Mouse (Mus musculus): ENCODE results near the gene Rabgef1. TPM values are rescaled to one million over a fixed set of nuclear protein-coding genes. Genes with fewer than 3 reads are reported as not detected.

Rabgef1 gene
- total and polyA plus RNA-seq, 3 experiments = 20.1 to 34.4 (median 26.4) TPM

DNA sequence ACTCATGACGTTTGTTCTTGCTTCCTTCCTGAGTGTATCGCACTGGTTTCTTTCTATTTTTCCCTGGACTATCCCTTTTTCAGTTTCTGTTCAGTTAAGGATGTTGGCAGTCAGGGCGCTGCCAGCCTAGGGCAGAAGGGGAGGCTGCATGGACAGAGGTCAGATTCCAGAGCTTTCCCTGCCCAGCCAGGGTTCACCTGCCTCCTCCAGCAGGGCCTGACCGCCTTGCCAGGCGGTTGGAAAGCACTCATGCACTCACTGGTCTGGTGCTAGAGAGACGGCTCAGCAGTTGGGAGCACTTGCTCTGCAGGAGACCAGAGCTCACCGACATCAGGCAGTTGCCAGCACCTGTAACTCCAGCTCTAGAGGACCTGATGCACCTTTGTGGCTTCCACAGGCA, 67.6 kb downstream of the Rabgef1 start:
- dilution Hi-C loops (cut with MboI; ENCODE audit: extremely low pct_ligation_motif_present, extremely low pct_unique_long_range_greater_than_20kb, low sequenced_read_pairs) = no loop called here
- Histone ChIP-seq H3K4me3 (replicated peaks in 1 of 3; ENCODE audit: low read depth in 2 of 3, low read length in 2 of 3, poor library complexity in 1 of 3) (no peak overlapping the region), H3K27ac (ENCODE audit: insufficient read depth, low read depth) (no peak overlapping the region), H3K9me3 (replicated peaks; ENCODE audit: low read length) (no peaks in the 10 kb centered on the region), H3K36me3 (replicated peaks in 1 of 2; ENCODE audit: control insufficient read depth in 1 of 2, insufficient read depth in 1 of 2, low read length in 1 of 2) (peaks cover 86 to 95% of the 10 kb centered on the region in 2 experiments), H3K9ac (ENCODE audit: insufficient read depth, low read depth) (no peak overlapping the region), H3K4me2 (ENCODE audit: insufficient read depth, low read depth, poor library complexity, severe bottlenecking) (no peak overlapping the region), H3K4me1 (ENCODE audit: control insufficient read depth in 1 of 2, insufficient read depth in 2 of 2) (no peaks in the 10 kb centered on the region), H3K27me3 (replicated peaks) (no peaks in the 10 kb centered on the region), H3K79me2 (replicated peaks; ENCODE audit: control insufficient read depth, extremely low read depth, insufficient read depth, poor library complexity, severe bottlenecking) (peaks cover 6% of the 10 kb centered on the region)
- no peak for TF ChIP-seq BHLHE40 (IDR thresholded peaks at IDR 0.05; ENCODE audit: low read depth, low read length)
- TF ChIP-seq NELFE (IDR thresholded peaks at IDR 0.05; ENCODE audit: low read depth, low read length) = no peak
- no peak for TF ChIP-seq HCFC1 (IDR thresholded peaks at IDR 0.05; ENCODE audit: low read depth, low read length)
- no peak for TF ChIP-seq RCOR1 (conservative IDR thresholded peaks at IDR 0.05; ENCODE audit: low read depth, low read length)
- TF ChIP-seq MYC (IDR thresholded peaks at IDR 0.05; ENCODE audit: low read depth, low read length) = no peak
- no peak for TF ChIP-seq E2F4 (IDR thresholded peaks at IDR 0.05; ENCODE audit: insufficient replicate concordance, low read depth, low read length)
- TF ChIP-seq IRF4 (IDR thresholded peaks at IDR 0.05; ENCODE audit: low read depth, low read length) = no peak
- TF ChIP-seq POLR2A (IDR thresholded peaks at IDR 0.05; ENCODE audit: low read depth, low read length) = no peak
- no peak for TF ChIP-seq CHD1 (IDR thresholded peaks at IDR 0.05; ENCODE audit: low read depth, low read length)
- no peak for TF ChIP-seq GABPA (IDR thresholded peaks at IDR 0.05; ENCODE audit: insufficient replicate concordance, low read depth, low read length)
- in situ Hi-C loops (cut with MboI; ENCODE audit: low pct_ligation_motif_present, low pct_unique_long_range_greater_than_20kb, low sequenced_read_pairs) = no loop called here
- no peak for DNase-seq (ENCODE audit: extremely low read depth)

DNA sequence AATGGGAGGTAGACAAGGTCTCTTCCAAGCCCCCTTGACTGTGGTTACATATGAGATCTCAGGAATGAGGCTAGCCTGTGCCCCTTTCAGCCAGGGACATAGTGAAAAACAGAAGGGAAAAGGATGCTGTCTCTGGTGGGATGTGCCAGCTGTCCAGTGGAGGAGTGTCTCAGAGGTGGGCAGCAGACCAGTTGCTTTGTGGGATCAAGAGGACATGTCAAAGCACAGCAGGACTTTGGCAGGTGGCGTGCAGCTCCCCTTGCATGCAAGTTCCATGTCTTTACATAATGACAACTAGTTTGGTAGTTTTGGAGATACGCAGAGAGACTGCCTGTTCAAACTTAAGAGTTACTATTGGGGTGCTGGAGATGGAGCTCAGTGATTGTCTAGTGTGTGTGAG, 68.3 kb downstream of the Rabgef1 start:
- no peaks in the 10 kb centered on the region for H3K9me3 ChIP-seq (replicated peaks; ENCODE audit: low read length)
- H3K27me3 ChIP-seq (replicated peaks) = no peaks in the 10 kb centered on the region
- H3K4me3 ChIP-seq (replicated peaks in 1 of 3; ENCODE audit: low read depth in 2 of 3, low read length in 2 of 3, poor library complexity in 1 of 3) = no peak overlapping the region
- no peak for DNase-seq (ENCODE audit: extremely low read depth)
- no peak for TF ChIP-seq MXI1 (IDR thresholded peaks at IDR 0.05; ENCODE audit: low read depth, low read length)
- no peak for TF ChIP-seq UBTF (IDR thresholded peaks at IDR 0.05; ENCODE audit: low read depth, low read length)
- TF ChIP-seq JUN (IDR thresholded peaks at IDR 0.05; ENCODE audit: insufficient read depth, low read depth, low read length) = no peak
- H3K36me3 ChIP-seq (replicated peaks in 1 of 2; ENCODE audit: control insufficient read depth in 1 of 2, insufficient read depth in 1 of 2, low read length in 1 of 2) = peaks cover 85 to 95% of the 10 kb centered on the region in 2 experiments
- dilution Hi-C loops (cut with MboI; ENCODE audit: extremely low pct_ligation_motif_present, extremely low pct_unique_long_range_greater_than_20kb, low sequenced_read_pairs) = no loop called here
- no peak overlapping the region for H3K4me2 ChIP-seq (ENCODE audit: insufficient read depth, low read depth, poor library complexity, severe bottlenecking)
- no peak overlapping the region for H3K27ac ChIP-seq (ENCODE audit: insufficient read depth, low read depth)
- H3K4me1 ChIP-seq (ENCODE audit: control insufficient read depth in 1 of 2, insufficient read depth in 2 of 2) = no peaks in the 10 kb centered on the region
- H3K79me2 ChIP-seq (replicated peaks; ENCODE audit: control insufficient read depth, extremely low read depth, insufficient read depth, poor library complexity, severe bottlenecking) = peaks cover 4% of the 10 kb centered on the region
- H3K9ac ChIP-seq (ENCODE audit: insufficient read depth, low read depth) = no peak overlapping the region
- in situ Hi-C loops (cut with MboI; ENCODE audit: low pct_ligation_motif_present, low pct_unique_long_range_greater_than_20kb, low sequenced_read_pairs) = no loop called here

DNA sequence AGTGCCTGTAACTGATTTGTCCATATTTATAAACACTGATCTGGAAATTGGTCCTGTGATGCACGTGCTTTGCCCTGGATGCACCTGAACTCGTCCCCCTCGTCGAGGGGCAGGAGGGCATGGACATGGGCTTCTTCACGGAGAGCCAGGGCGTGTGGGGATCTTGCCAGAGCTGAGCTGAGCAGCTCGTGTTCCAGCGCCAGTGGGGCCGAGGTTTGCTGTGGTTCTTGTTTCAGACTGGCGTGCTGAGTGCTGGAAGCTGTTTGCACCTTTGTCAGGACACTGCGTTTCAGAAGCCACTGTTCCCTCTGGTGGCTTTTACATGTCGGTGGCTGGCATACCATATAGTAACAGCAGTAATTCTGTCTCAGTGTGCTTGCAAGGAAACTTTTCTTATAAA, 69.8 kb downstream of the Rabgef1 start:
- no peak for DNase-seq (ENCODE audit: extremely low read depth)
- Histone ChIP-seq H3K4me3 (replicated peaks in 1 of 3; ENCODE audit: low read depth in 2 of 3, low read length in 2 of 3, poor library complexity in 1 of 3) (no peak overlapping the region), H3K36me3 (replicated peaks in 1 of 2; ENCODE audit: control insufficient read depth in 1 of 2, insufficient read depth in 1 of 2, low read length in 1 of 2) (peaks cover 83 to 95% of the 10 kb centered on the region in 2 experiments), H3K4me1 (ENCODE audit: control insufficient read depth in 1 of 2, insufficient read depth in 2 of 2) (no peaks in the 10 kb centered on the region), H3K27ac (ENCODE audit: insufficient read depth, low read depth) (no peak overlapping the region), H3K79me2 (replicated peaks; ENCODE audit: control insufficient read depth, extremely low read depth, insufficient read depth, poor library complexity, severe bottlenecking) (no peaks in the 10 kb centered on the region; the same call in none of the 2 replicates), H3K27me3 (replicated peaks) (no peaks in the 10 kb centered on the region), H3K9me3 (replicated peaks; ENCODE audit: low read length) (no peaks in the 10 kb centered on the region), H3K9ac (ENCODE audit: insufficient read depth, low read depth) (no peak overlapping the region), H3K4me2 (ENCODE audit: insufficient read depth, low read depth, poor library complexity, severe bottlenecking) (no peak overlapping the region)
- no peak for TF ChIP-seq CHD2 (IDR thresholded peaks at IDR 0.05; ENCODE audit: low read length)
- in situ Hi-C loops (cut with MboI; ENCODE audit: low pct_ligation_motif_present, low pct_unique_long_range_greater_than_20kb, low sequenced_read_pairs) = no loop called here
- dilution Hi-C loops (cut with MboI; ENCODE audit: extremely low pct_ligation_motif_present, extremely low pct_unique_long_range_greater_than_20kb, low sequenced_read_pairs) = no loop called here
